Mouse (Mus musculus) lung, postnatal 0 days (tissue): ENCODE data around the gene Gosr1.

ENCODE experiments used
- CTCF ChIP-seq: IDR thresholded peaks from 2 replicates; pipeline ENCODE4 v1.5.1; 2016; ENCODE audit warnings: antibody characterized with exemption, mild to moderate bottlenecking
- EP300 ChIP-seq: IDR thresholded peaks from 2 replicates; pipeline ENCODE4 v1.6.1; 2016; ENCODE audit warnings: antibody characterized with exemption, mild to moderate bottlenecking, control low read depth

- TF ChIP-seq EP300 (no peak), CTCF (no peak)
Measured at GRCm38 (mm10) chr11:76808550-76808949, 45.2 kb upstream of the Gosr1 start.
